Mouse (Mus musculus) brown adipose tissue, adult 24 weeks (tissue): ENCODE data around the gene Hdac4. TPM values are rescaled to one million over a fixed set of nuclear protein-coding genes. Genes with fewer than 3 reads are reported as not detected.

Experiments used
- H3K27ac ChIP-seq: fragments of 200-500 bp; replicated peaks from 2 replicates; pipeline ENCODE4 v1.5.1; 2012; ENCODE audit warnings: low read depth, mild to moderate bottlenecking, low read length
- H3K4me1 ChIP-seq: fragments of 200-500 bp; 2 replicates; pipeline ENCODE4 v1.6.1; 2012; ENCODE audit warnings: low read length, mixed read lengths; ENCODE audit not compliant: control insufficient read depth, insufficient read depth, insufficient read length
- H3K4me3 ChIP-seq: fragments of 200-500 bp; 2 replicates; pipeline ENCODE4 v1.5.1; 2012; ENCODE audit warnings: low read depth, mild to moderate bottlenecking, low read length, moderate library complexity; ENCODE audit not compliant: insufficient read depth
- polyA plus RNA-seq: library from polyadenylated mRNA; stranded (reverse); fragments of >200 nt; gene quantifications from 2 replicates; pipeline ENCODE4 v1.2.4, GENCODE M21; 2012; ENCODE audit not compliant: missing spikeins, insufficient read depth, insufficient read length

Hdac4 gene
- polyA plus RNA-seq, 1 experiment = 4.9 TPM

- H3K4me1 ChIP-seq = no peaks in the 10 kb centered on the region
- H3K4me3 ChIP-seq = no peak overlapping the region
- H3K27ac ChIP-seq = no peak overlapping the region
Observed at GRCm38 (mm10) chr1:91893598-91893997, 301.9 kb downstream of the Hdac4 start.

GRCm38 (mm10) chr1:91883115-91883514 is 312.4 kb downstream of the Hdac4 start:
- Histone ChIP-seq H3K4me1 (peaks cover 9% of the 10 kb centered on the region), H3K4me3 (no peak overlapping the region), H3K27ac (no peak overlapping the region)

- H3K27ac ChIP-seq = no peak overlapping the region
- H3K4me3 ChIP-seq = no peak overlapping the region
- peaks cover 12% of the 10 kb centered on the region for H3K4me1 ChIP-seq
Observed at GRCm38 (mm10) chr1:91880899-91881298, 314.6 kb downstream of the Hdac4 start.

- no peak overlapping the region for H3K27ac ChIP-seq
- peaks cover 12% of the 10 kb centered on the region for H3K4me1 ChIP-seq
- no peak overlapping the region for H3K4me3 ChIP-seq
Observed at GRCm38 (mm10) chr1:91880156-91880555, 315.3 kb downstream of the Hdac4 start.
